Mouse (Mus musculus): ENCODE data around the gene Cxcr3.

Gene Cxcr3

GRCm38 (mm10) chrX:101733828-101734319, at the start of gene Cxcr3:
Gene Cxcr3 (minus strand): TSS chrX:101734269.
- no peak for DNase-seq (ENCODE audit: low read depth, low spot score)

GRCm38 (mm10) chrX:101772035-101772434, 38.0 kb upstream of the Cxcr3 start:
- peak; percentile 9 for DNase-seq (ENCODE audit: low read depth, low spot score)

GRCm38 (mm10) chrX:101770307-101770706, 36.2 kb upstream of the Cxcr3 start:
- no peak for DNase-seq (ENCODE audit: low read depth, low spot score)

GRCm38 (mm10) chrX:101769478-101769877, 35.4 kb upstream of the Cxcr3 start:
- no peak for DNase-seq (ENCODE audit: low read depth, low spot score)

- DNase-seq (ENCODE audit: low read depth, low spot score) = no peak
Observed at GRCm38 (mm10) chrX:101767280-101767679, 33.2 kb upstream of the Cxcr3 start.

- DNase-seq (ENCODE audit: low read depth, low spot score) = no peak
Observed at GRCm38 (mm10) chrX:101765111-101765510, 31.0 kb upstream of the Cxcr3 start.

- DNase-seq (ENCODE audit: low read depth, low spot score) = no peak
Observed at GRCm38 (mm10) chrX:101764621-101765020, 30.6 kb upstream of the Cxcr3 start.

GRCm38 (mm10) chrX:101754478-101754877, 20.4 kb upstream of the Cxcr3 start:
- DNase-seq (ENCODE audit: low read depth, low spot score) = no peak

- no peak for DNase-seq (ENCODE audit: low read depth, low spot score)
Observed at GRCm38 (mm10) chrX:101750144-101750543, 16.1 kb upstream of the Cxcr3 start.

GRCm38 (mm10) chrX:101741064-101741433, 7.0 kb upstream of the Cxcr3 start:
- no peak for DNase-seq (ENCODE audit: low read depth, low spot score)

- DNase-seq (ENCODE audit: low read depth, low spot score) = no peak
Observed at GRCm38 (mm10) chrX:101740335-101741063, 6.4 kb upstream of the Cxcr3 start.

GRCm38 (mm10) chrX:101737201-101737600, 3.1 kb upstream of the Cxcr3 start:
- no peak for DNase-seq (ENCODE audit: low read depth, low spot score)

- no peak for DNase-seq (ENCODE audit: low read depth, low spot score)
Observed at GRCm38 (mm10) chrX:101734981-101735380, 912 bp upstream of the Cxcr3 start.

- no peak for DNase-seq (ENCODE audit: low read depth, low spot score)
Observed at GRCm38 (mm10) chrX:101733288-101733687, 781 bp downstream of the Cxcr3 start.

GRCm38 (mm10) chrX:101732644-101733043, 1.4 kb downstream of the Cxcr3 start:
- no peak for DNase-seq (ENCODE audit: low read depth, low spot score)

GRCm38 (mm10) chrX:101730010-101730409, 4.1 kb downstream of the Cxcr3 start:
- no peak for DNase-seq (ENCODE audit: low read depth, low spot score)

- DNase-seq (ENCODE audit: low read depth, low spot score) = no peak
Observed at GRCm38 (mm10) chrX:101720401-101720800, 13.7 kb downstream of the Cxcr3 start.

GRCm38 (mm10) chrX:101705111-101705510, 29.0 kb downstream of the Cxcr3 start:
- no peak for DNase-seq (ENCODE audit: low read depth, low spot score)

GRCm38 (mm10) chrX:101698232-101698631, 35.8 kb downstream of the Cxcr3 start:
- no peak for DNase-seq (ENCODE audit: low read depth, low spot score)

GRCm38 (mm10) chrX:101697537-101697936, 36.5 kb downstream of the Cxcr3 start:
- DNase-seq (ENCODE audit: low read depth, low spot score) = no peak

GRCm38 (mm10) chrX:101695686-101696085, 38.4 kb downstream of the Cxcr3 start:
- no peak for DNase-seq (ENCODE audit: low read depth, low spot score)

Data from c-Kit-negative CD71-positive TER-119-positive erythroid progenitor cells, embryonic 14.5 days (primary cell).